Mouse (Mus musculus): ENCODE data around the gene Fgfr2.

DNA sequence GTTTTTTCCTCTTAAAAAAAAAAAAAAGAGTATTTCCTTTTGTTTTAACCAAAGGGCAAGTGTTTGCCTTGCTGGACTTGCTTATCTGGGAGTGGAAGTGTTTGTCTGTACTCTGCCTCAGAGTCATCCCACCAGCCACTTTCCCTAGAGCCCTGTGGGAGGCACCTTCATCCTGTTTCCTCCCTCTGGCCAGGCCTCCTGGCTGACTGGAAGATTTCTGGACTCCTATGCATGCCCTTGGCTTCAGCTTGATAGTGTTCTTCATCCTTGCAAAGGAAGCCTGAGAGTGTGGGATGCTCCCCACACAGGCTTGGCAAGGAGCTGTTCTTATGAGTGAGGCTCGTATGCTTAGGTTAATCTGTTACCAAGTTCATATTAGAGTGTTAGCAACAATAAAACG, 2468.6 kb downstream of the Fgfr2 start:
- TF ChIP-seq CTCF (IDR thresholded peaks at IDR 0.05; ENCODE audit: low read depth) = no peak
- TF ChIP-seq EP300 (IDR thresholded peaks at IDR 0.05; ENCODE audit: low read depth) = no peak

All from liver, postnatal 0 days (tissue).